Mouse (Mus musculus) ES-E14 (cell line): ENCODE results near the gene Shprh.

ENCODE experiments used
- HCFC1 ChIP-seq: IDR thresholded peaks from 2 replicates; pipeline ENCODE4 v1.6.1; 2012; ENCODE audit warnings: low read length, inconsistent platforms, borderline replicate concordance; ENCODE audit not compliant: insufficient read depth
- MAFK ChIP-seq: IDR thresholded peaks from 2 replicates; pipeline ENCODE4 v1.6.1; 2014; ENCODE audit warnings: mild to moderate bottlenecking, low read depth, low read length, inconsistent platforms; ENCODE audit not compliant: insufficient read depth
- ZC3H11A ChIP-seq: IDR thresholded peaks from 2 replicates; pipeline ENCODE4 v1.6.1; 2012; ENCODE audit warnings: low read depth, mild to moderate bottlenecking, inconsistent platforms, low read length, borderline replicate concordance

GRCm38 (mm10) chr10:11229545-11230178, 80.4 kb downstream of the Shprh start:
- TF ChIP-seq ZC3H11A (no peak), MAFK (peak; percentile 62; the same call in 1 of the 2 replicates), HCFC1 (no peak)
